Mouse (Mus musculus) olfactory bulb, adult 2 months (tissue): Measurements from ENCODE around the gene Wfdc12.

ENCODE experiments used
- CTCF ChIP-seq: fragments of 200-500 bp; IDR thresholded peaks from 2 replicates; pipeline ENCODE4 v1.5.1; 2012; ENCODE audit warnings: low read depth, mild to moderate bottlenecking, low read length, moderate library complexity; ENCODE audit not compliant: insufficient read depth
- POLR2A ChIP-seq: fragments of 200-500 bp; IDR thresholded peaks from 2 replicates; pipeline ENCODE4 v1.6.1; 2012; ENCODE audit warnings: mild to moderate bottlenecking, low read depth, low read length, moderate library complexity; ENCODE audit not compliant: insufficient read depth

DNA sequence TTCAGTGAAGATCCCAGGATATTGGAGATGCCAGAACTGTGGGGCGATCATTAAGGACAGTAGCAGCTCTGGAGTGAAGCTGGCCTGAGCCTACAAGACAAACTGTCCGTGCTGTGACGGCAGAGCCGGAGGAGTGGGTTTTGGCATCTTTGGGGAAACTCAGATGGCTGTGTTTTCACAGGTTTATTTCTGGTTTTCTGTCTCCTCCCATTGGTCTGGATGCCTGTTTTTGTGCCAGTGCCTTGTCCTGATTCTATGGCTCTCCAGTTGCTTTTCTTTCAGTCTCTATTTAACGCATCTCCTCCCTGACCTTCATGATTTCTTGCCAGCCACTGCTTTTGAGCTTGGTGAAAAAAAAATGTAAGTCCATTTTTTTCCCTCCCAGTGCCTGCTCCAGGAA is 22.3 kb upstream of the Wfdc12 start:
- TF ChIP-seq POLR2A: no peak
- no peak for TF ChIP-seq CTCF
